Mouse (Mus musculus): ENCODE data around the gene Tfap2b. TPM values are rescaled to one million over a fixed set of nuclear protein-coding genes. Genes with fewer than 3 reads are reported as not detected.

Tfap2b gene
- total and polyA plus RNA-seq, 2 experiments from 2014 or later = 1.0 to 1.5 TPM

DNA sequence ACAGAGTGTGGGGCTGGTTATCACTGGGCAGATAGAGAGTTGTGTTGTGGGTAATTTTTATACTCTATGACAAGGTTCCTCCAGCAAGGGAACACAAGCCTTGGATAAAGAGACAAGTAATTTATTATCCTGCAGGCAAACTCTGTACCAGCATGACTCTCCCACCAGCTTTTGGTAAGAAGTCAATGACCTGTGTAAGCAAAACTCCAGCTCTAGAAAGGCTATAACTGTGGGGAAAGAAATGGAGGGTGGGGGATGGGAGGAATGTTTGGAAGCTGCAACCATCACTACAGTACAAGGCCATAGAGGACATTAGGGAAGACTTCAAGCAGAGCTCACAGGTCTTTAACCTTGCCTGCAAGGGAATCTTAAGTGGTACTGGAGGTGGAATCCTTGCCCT, 31.3 kb downstream of the Tfap2b start:
- no peak overlapping the region for H3K27ac ChIP-seq (ENCODE audit: low read depth, low read length)
- H3K4me1 ChIP-seq (ENCODE audit: insufficient read depth) = no peaks in the 10 kb centered on the region
- no peak overlapping the region for H3K4me3 ChIP-seq (ENCODE audit: low read depth, low read length)
- 0 out of 2 replicates have a peak, but pooled peaks cover 3% of the 10 kb centered on the region for H3K9me3 ChIP-seq (ENCODE audit: low read length)
- peaks cover 75% of the 10 kb centered on the region for H3K27me3 ChIP-seq (ENCODE audit: insufficient read depth, low read length)
- H3K9ac ChIP-seq = no peak overlapping the region
- no peaks in the 10 kb centered on the region for H3K36me3 ChIP-seq (ENCODE audit: insufficient read depth)
- TF ChIP-seq CTCF (IDR thresholded peaks at IDR 0.05; ENCODE audit: low read depth) = no peak
- no peak overlapping the region for H3K4me2 ChIP-seq (ENCODE audit: low read depth)
- DNase-seq = no peak
- ATAC-seq = no peak

DNA sequence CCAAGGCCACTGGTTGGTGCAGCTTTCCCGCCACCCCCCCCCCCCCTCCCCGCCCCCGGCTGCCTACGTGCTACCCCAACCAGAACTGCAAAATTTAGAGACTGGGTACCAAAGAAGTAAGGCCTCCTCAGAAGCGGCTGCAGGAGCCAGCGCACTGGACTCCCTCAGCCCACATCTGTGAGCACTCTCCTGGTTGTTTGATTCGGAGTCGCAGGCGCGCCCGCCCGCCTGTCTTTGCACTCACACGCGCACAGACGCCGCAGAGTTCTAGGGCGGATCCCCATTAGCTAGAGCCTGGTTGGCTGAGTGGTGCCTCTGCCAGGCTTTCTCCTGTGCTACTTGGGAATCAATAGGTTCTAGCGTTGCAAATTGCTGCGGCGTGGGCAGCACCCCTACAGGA, 32.6 kb downstream of the Tfap2b start:
- peaks cover 64% of the 10 kb centered on the region for H3K27me3 ChIP-seq (ENCODE audit: insufficient read depth, low read length)
- ATAC-seq = peak; percentile 48; the same call in 1 of the 2 replicates
- H3K4me3 ChIP-seq (ENCODE audit: low read depth, low read length) = peak overlapping the region; percentile 9; the same call in 1 of the 2 replicates
- no peak overlapping the region for H3K27ac ChIP-seq (ENCODE audit: low read depth, low read length)
- under 1% methylated on average over 19 of the region's 20 CpGs for whole genome bisulfite sequencing
- no peak for DNase-seq
- H3K4me2 ChIP-seq (ENCODE audit: low read depth) = peak overlapping the region; percentile 18
- no peak overlapping the region for H3K9ac ChIP-seq
- no peaks in the 10 kb centered on the region for H3K36me3 ChIP-seq (ENCODE audit: insufficient read depth)
- H3K9me3 ChIP-seq (ENCODE audit: low read length) = 0 out of 2 replicates have a peak, but pooled peaks cover 3% of the 10 kb centered on the region
- no peaks in the 10 kb centered on the region for H3K4me1 ChIP-seq (ENCODE audit: insufficient read depth)
- TF ChIP-seq CTCF (IDR thresholded peaks at IDR 0.05; ENCODE audit: low read depth) = no peak

DNA sequence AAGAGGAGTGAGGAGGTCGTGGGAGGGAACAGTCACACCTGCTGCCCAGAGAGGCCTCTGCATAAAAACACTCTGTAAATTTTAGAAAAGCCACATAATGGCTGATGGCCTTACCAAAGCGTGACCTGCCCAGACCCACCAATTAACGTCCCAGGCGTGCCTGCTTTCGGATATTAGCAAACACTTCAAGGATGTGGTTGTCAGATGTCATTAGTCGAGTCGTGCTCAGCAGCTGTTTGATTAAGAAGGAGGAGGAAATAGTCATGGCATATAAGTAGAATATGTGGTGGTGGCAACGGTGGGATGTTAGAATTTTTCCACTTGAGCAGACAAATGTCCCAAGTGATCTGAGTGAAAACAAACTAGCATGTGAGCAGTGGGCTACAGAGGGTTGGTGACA, 33.3 kb downstream of the Tfap2b start:
- no peak overlapping the region for H3K4me3 ChIP-seq (ENCODE audit: low read depth, low read length)
- no peak for TF ChIP-seq CTCF (IDR thresholded peaks at IDR 0.05; ENCODE audit: low read depth)
- H3K4me1 ChIP-seq (ENCODE audit: insufficient read depth) = no peaks in the 10 kb centered on the region
- H3K27me3 ChIP-seq (ENCODE audit: insufficient read depth, low read length) = peaks cover 58% of the 10 kb centered on the region
- H3K9ac ChIP-seq = no peak overlapping the region
- 6% methylated on average over 8 of the region's 8 CpGs for WGBS
- DNase-seq = no peak
- no peak for ATAC-seq
- H3K27ac ChIP-seq (ENCODE audit: low read depth, low read length) = no peak overlapping the region
- H3K9me3 ChIP-seq (ENCODE audit: low read length) = 0 out of 2 replicates have a peak, but pooled peaks cover 3% of the 10 kb centered on the region
- no peak overlapping the region for H3K4me2 ChIP-seq (ENCODE audit: low read depth)
- H3K36me3 ChIP-seq (ENCODE audit: insufficient read depth) = no peaks in the 10 kb centered on the region

DNA sequence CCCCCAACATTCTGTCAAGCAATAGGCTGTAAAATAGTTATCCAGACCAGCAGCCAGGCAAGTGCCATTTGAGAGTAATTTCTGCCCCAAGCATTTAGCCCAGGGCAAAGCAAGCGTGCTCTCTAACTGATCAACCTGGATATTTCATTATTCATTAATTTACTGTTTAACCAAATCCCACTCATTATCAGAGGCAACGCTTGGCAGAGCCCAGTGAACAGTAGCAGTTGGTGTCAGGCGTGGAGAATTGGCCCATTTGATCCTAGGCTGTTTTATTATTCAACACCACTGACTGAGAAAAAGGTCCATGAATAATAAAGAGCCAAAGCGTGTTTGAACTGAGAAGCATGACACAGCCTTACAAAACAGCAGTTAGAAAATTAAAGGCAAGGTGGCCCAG, 36.3 kb downstream of the Tfap2b start:
- no peak for TF ChIP-seq CTCF (IDR thresholded peaks at IDR 0.05; ENCODE audit: low read depth)
- Histone ChIP-seq H3K27me3 (ENCODE audit: insufficient read depth, low read length) (peaks cover 37% of the 10 kb centered on the region), H3K4me2 (ENCODE audit: low read depth) (no peak overlapping the region), H3K27ac (ENCODE audit: low read depth, low read length) (no peak overlapping the region), H3K36me3 (ENCODE audit: insufficient read depth) (no peaks in the 10 kb centered on the region), H3K9ac (no peak overlapping the region), H3K9me3 (ENCODE audit: low read length) (no peaks in the 10 kb centered on the region), H3K4me3 (ENCODE audit: low read depth, low read length) (no peak overlapping the region), H3K4me1 (ENCODE audit: insufficient read depth) (no peaks in the 10 kb centered on the region)
- DNase-seq (no peak), ATAC-seq (no peak; the same call in 1 of the 2 replicates)
- WGBS = 6% methylated on average over 4 of the region's 4 CpGs

DNA sequence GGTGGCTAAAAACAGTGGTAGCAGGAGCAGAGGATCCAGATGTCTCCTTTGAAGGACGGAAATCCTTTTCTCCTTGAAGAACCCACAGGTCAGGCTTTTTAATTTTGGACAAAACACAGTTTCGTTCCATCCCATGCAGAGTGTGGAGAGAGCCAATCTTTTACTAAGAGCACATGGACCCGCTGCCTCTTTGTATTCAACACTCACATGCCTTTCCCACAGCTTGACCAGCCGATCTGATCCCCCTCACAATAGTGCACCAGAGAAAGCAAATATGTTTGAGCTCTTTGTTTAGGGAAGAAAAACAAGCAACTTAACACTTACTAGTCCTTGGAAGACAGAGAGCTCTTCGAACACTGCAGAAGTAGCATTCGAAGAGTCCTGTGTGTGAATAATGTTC, 42.6 kb downstream of the Tfap2b start:
- no peak overlapping the region for H3K9ac ChIP-seq
- 28% methylated on average over 6 of the region's 6 CpGs for WGBS
- TF ChIP-seq CTCF (IDR thresholded peaks at IDR 0.05; ENCODE audit: low read depth) = no peak
- H3K4me2 ChIP-seq (ENCODE audit: low read depth) = no peak overlapping the region
- 0 out of 2 replicates have a peak, but pooled peaks cover 12% of the 10 kb centered on the region for H3K27me3 ChIP-seq (ENCODE audit: insufficient read depth, low read length)
- no peaks in the 10 kb centered on the region for H3K9me3 ChIP-seq (ENCODE audit: low read length)
- no peak overlapping the region for H3K27ac ChIP-seq (ENCODE audit: low read depth, low read length)
- ATAC-seq (no peak), DNase-seq (no peak)
- H3K4me1 ChIP-seq (ENCODE audit: insufficient read depth) = no peaks in the 10 kb centered on the region
- no peak overlapping the region for H3K4me3 ChIP-seq (ENCODE audit: low read depth, low read length)
- H3K36me3 ChIP-seq (ENCODE audit: insufficient read depth) = no peaks in the 10 kb centered on the region

DNA sequence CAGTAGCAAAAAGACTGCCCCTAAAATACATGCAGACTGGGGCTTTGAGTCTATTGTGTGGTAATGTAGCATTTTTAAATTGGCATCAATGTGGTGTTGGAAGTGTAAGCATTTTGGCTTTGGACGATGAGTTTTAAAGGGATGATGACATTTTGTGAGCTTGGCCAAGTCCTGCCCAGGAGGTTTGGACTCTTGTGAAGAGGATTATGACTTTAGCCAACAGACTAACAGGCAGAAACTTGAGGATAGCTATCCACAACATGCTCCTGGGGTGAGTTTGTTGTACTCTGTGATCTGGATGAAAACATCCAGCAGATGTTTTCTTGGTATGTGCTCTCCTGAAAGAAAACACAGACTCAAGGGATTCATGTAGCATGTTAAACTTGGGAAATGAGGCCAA, 60.9 kb downstream of the Tfap2b start:
- no peak for TF ChIP-seq CTCF (IDR thresholded peaks at IDR 0.05; ENCODE audit: low read depth)
- no peak for DNase-seq
- Histone ChIP-seq H3K4me2 (ENCODE audit: low read depth) (no peak overlapping the region), H3K27ac (ENCODE audit: low read depth, low read length) (no peak overlapping the region), H3K9me3 (ENCODE audit: low read length) (no peaks in the 10 kb centered on the region), H3K4me3 (ENCODE audit: low read depth, low read length) (no peak overlapping the region), H3K9ac (no peak overlapping the region), H3K4me1 (ENCODE audit: insufficient read depth) (no peaks in the 10 kb centered on the region), H3K36me3 (ENCODE audit: insufficient read depth) (no peaks in the 10 kb centered on the region), H3K27me3 (ENCODE audit: insufficient read depth, low read length) (no peaks in the 10 kb centered on the region)
- 81% methylated on average over 1 of the region's 1 CpGs for WGBS
- ATAC-seq = no peak

Other genes starting within 250 kb of the Tfap2b start
- gene Tfap2d, start 105.9 kb upstream of the Tfap2b start, total RNA-seq (2014; rRNA removed) = 8.2 and 9.4 TPM in 2 replicates
- 6.5 and 7.1 TPM in 2 replicates for gene Tfap2d, start 105.9 kb upstream of the Tfap2b start, polyA plus RNA-seq (2015; fragmentation: Nextera tagmentation; extraction: Ambion mirVana)

Data from forebrain, postnatal 0 days (tissue).